ENCODE assay signal across 8 mouse cellular contexts in genomic region chr7:84605704-84606292, GRCm38 (mm10). TPM values are rescaled to one million over a fixed set of nuclear protein-coding genes. Genes with fewer than 3 reads are reported as not detected.
DNase-seq lines count a peak whose midpoint lies in the region; ATAC-seq lines count a peak whose summit lies in the region.

No protein-coding gene starts in this region.

- H3K9me3 ChIP-seq in hindbrain, embryonic 12.5 days (replicated peaks) = no peaks in the 10 kb centered on the region
- no peaks in the 10 kb centered on the region for H3K9me3 ChIP-seq in lung, embryonic 16.5 days (ENCODE audit: control insufficient read depth, low read length)

- 1% methylated on average over 36 of the region's 36 CpGs for WGBS in hindbrain, embryonic 12.5 days
- under 1% methylated on average over 36 of the region's 36 CpGs for whole genome bisulfite sequencing in lung, embryonic 16.5 days

- peak overlapping the region; percentile 69 for H3K9ac ChIP-seq in hindbrain, embryonic 12.5 days
- peak overlapping the region; percentile 74 for H3K9ac ChIP-seq in lung, embryonic 16.5 days (ENCODE audit: low read length)

- peak overlapping the region; percentile 58 for H3K4me3 ChIP-seq in hindbrain, embryonic 12.5 days
- peak overlapping the region; percentile 75 for H3K4me3 ChIP-seq in lung, embryonic 16.5 days (ENCODE audit: low read length)

- peaks cover 5% of the 10 kb centered on the region; the same call in 1 of the 2 replicates for H3K4me1 ChIP-seq in hindbrain, embryonic 12.5 days
- H3K4me1 ChIP-seq in lung, embryonic 16.5 days (replicated peaks; ENCODE audit: control insufficient read depth, insufficient read depth, low read length) = peaks cover 11% of the 10 kb centered on the region

- DNase-seq in Muller cell, postnatal 12 days (ENCODE audit: inconsistent ontology term) = peak; percentile 96
- peak; percentile 85 for DNase-seq in cerebellum, adult 9-11 months
- peak; percentile 50 to 63 for DNase-seq in frontal cortex, postnatal 14 days (ENCODE audit: low spot score in 2 of 2)
- peak; percentile 61 to 73 for DNase-seq in layer of hippocampus, postnatal 10 days (ENCODE audit: low spot score in 2 of 2)
- DNase-seq in ovary, postnatal 10 days (ENCODE audit: low spot score) = peak; percentile 42
- DNase-seq in thymus, postnatal 14 days = peak; percentile 44

- H3K36me3 ChIP-seq in hindbrain, embryonic 12.5 days = no peaks in the 10 kb centered on the region
- no peaks in the 10 kb centered on the region for H3K36me3 ChIP-seq in lung, embryonic 16.5 days (ENCODE audit: control insufficient read depth, insufficient read depth, low read length)

- H3K4me2 ChIP-seq in hindbrain, embryonic 12.5 days (replicated peaks) = peak overlapping the region; percentile 99
- H3K4me2 ChIP-seq in lung, embryonic 16.5 days (ENCODE audit: low read depth, low read length) = peak overlapping the region; percentile 95

- ATAC-seq in hindbrain, embryonic 12.5 days (ENCODE audit: low FRiP score) = peak; percentile 87
- peak; percentile 95 for ATAC-seq in lung, embryonic 16.5 days (ENCODE audit: low read depth)

- H3K27ac ChIP-seq in hindbrain, embryonic 12.5 days = no peak overlapping the region
- H3K27ac ChIP-seq in lung, embryonic 16.5 days (ENCODE audit: low read length) = no peak overlapping the region

- H3K27me3 ChIP-seq in hindbrain, embryonic 12.5 days = peaks cover 14% of the 10 kb centered on the region
- H3K27me3 ChIP-seq in lung, embryonic 16.5 days (ENCODE audit: control insufficient read depth, insufficient read depth, low read depth, low read length) = no peaks in the 10 kb centered on the region

RNA-seq across cellular contexts. Expression of gene Fah, which starts 0.7 kb away (rescaled TPM):
- 3.8 and 4.3 TPM in 2 replicates for polyA plus RNA-seq in hindbrain, embryonic 12.5 days (2016; fragmentation: Nextera tagmentation; extraction: Ambion mirVana)
- total RNA-seq in layer of hippocampus, postnatal 10 days (2021) = 10 to 100 TPM; 15.4 to 15.8 TPM
- polyA plus RNA-seq in lung, embryonic 16.5 days (2015; fragmentation: Nextera tagmentation; extraction: Ambion mirVana) = 13.5 and 14.0 TPM in 2 replicates

Comparison
In these comparisons a context has a peak if more than half of its experiments do, and no peak if none do; other contexts are left out.
1. DNase-seq: peak in every context shown above with its lines; median percentile 96 in Muller cell, postnatal 12 days; 85 in cerebellum, adult 9-11 months; 67 in layer of hippocampus, postnatal 10 days; 56 in frontal cortex, postnatal 14 days; 44 in thymus, postnatal 14 days; 42 in ovary, postnatal 10 days.